Mouse (Mus musculus) CH12.LX (cell line): Measurements from ENCODE around the gene Kdelr2. TPM values are rescaled to one million over a fixed set of nuclear protein-coding genes. Genes with fewer than 3 reads are reported as not detected.

Source experiments
- DNase-seq: peaks from one replicate; pipeline ENCODE4 v3.0.0-alpha.2; 2013; ENCODE audit errors: extremely low read depth
- H3K27ac ChIP-seq: 2 replicates; pipeline ENCODE4 v1.5.1; 2012; ENCODE audit warnings: low read depth, mild to moderate bottlenecking, control low read depth, moderate library complexity; ENCODE audit not compliant: insufficient read depth
- H3K27me3 ChIP-seq: replicated peaks from 2 replicates; pipeline ENCODE3; 2012; ENCODE audit warnings: inconsistent platforms
- H3K36me3 ChIP-seq, 2 experiments: replicated peaks in 1 of 2; 2 replicates each; pipeline versions ENCODE3 to v1.6.1; 2012; ENCODE audit warnings: inconsistent platforms in 1 of 2, low read length in 1 of 2, mild to moderate bottlenecking in 1 of 2, mixed read lengths in 1 of 2, moderate library complexity in 1 of 2; ENCODE audit not compliant: control insufficient read depth in 1 of 2, insufficient read depth in 1 of 2
- H3K4me1 ChIP-seq, 2 experiments: 2 replicates each; pipeline ENCODE4 v1.6.1; 2012; ENCODE audit warnings: inconsistent platforms in 1 of 2, moderate library complexity in 1 of 2; ENCODE audit not compliant: insufficient read depth in 2 of 2, control insufficient read depth in 1 of 2
- H3K4me2 ChIP-seq: 2 replicates; pipeline ENCODE4 v1.6.1; 2012; ENCODE audit warnings: low read depth, mild to moderate bottlenecking, control low read depth; ENCODE audit not compliant: poor library complexity, insufficient read depth, severe bottlenecking
- H3K4me3 ChIP-seq, 3 experiments: fragments of 150-350 bp in 1 of 3; sonication (generic) in 1 of 3; replicated peaks in 1 of 3; 2 replicates each; pipeline versions ENCODE3 to v1.5.1; 2011 to 2012; ENCODE audit warnings: low read depth in 2 of 3, low read length in 2 of 3, mild to moderate bottlenecking in 2 of 3, moderate library complexity in 2 of 3, control low read depth in 1 of 3, improper control_type of control experiment in 1 of 3, inconsistent platforms in 1 of 3, mixed read lengths in 1 of 3; ENCODE audit not compliant: poor library complexity in 1 of 3
- H3K79me2 ChIP-seq: replicated peaks from 2 replicates; pipeline ENCODE4 v1.6.1; 2012; ENCODE audit warnings: mild to moderate bottlenecking, moderate library complexity; ENCODE audit not compliant: control insufficient read depth, poor library complexity, insufficient read depth, severe bottlenecking; ENCODE audit errors: extremely low read depth
- H3K9ac ChIP-seq: 2 replicates; pipeline ENCODE4 v1.6.1; 2012; ENCODE audit warnings: low read depth, mild to moderate bottlenecking, control low read depth, moderate library complexity; ENCODE audit not compliant: insufficient read depth
- H3K9me3 ChIP-seq: replicated peaks from 2 replicates; pipeline ENCODE3; 2012; ENCODE audit warnings: low read length, inconsistent platforms, mixed read lengths
- ELF1 ChIP-seq: IDR thresholded peaks from 2 replicates; pipeline ENCODE4 v1.6.1; 2014; ENCODE audit warnings: low read depth, mild to moderate bottlenecking, inconsistent platforms, low read length, improper control_type of control experiment
- EP300 ChIP-seq: IDR thresholded peaks from 2 replicates; pipeline ENCODE4 v1.6.1; 2011; ENCODE audit warnings: low read length, improper control_type of control experiment
- JUN ChIP-seq: IDR thresholded peaks from 2 replicates; pipeline ENCODE4 v1.6.1; 2011; ENCODE audit warnings: low read depth, mild to moderate bottlenecking, low read length, improper control_type of control experiment, moderate library complexity; ENCODE audit not compliant: insufficient read depth
- JUND ChIP-seq: conservative IDR thresholded peaks from 2 replicates; pipeline ENCODE4 v1.6.1; 2011; ENCODE audit warnings: low read depth, low read length, improper control_type of control experiment
- MAX ChIP-seq: IDR thresholded peaks from 2 replicates; pipeline ENCODE4 v1.6.1; 2011; ENCODE audit warnings: low read length, improper control_type of control experiment
- POLR2A ChIP-seq: IDR thresholded peaks from 2 replicates; pipeline ENCODE4 v1.6.1; 2011; ENCODE audit warnings: low read depth, mild to moderate bottlenecking, improper control_type of control experiment, low read length
- TBP ChIP-seq: conservative IDR thresholded peaks from 2 replicates; pipeline ENCODE4 v1.6.1; 2011; ENCODE audit warnings: low read depth, low read length, improper control_type of control experiment
- TCF12 ChIP-seq: IDR thresholded peaks from 2 replicates; pipeline ENCODE4 v1.6.1; 2014; ENCODE audit warnings: low read depth, mild to moderate bottlenecking, inconsistent platforms, low read length, improper control_type of control experiment
- UBTF ChIP-seq: IDR thresholded peaks from 2 replicates; pipeline ENCODE4 v1.6.1; 2012; ENCODE audit warnings: low read depth, mild to moderate bottlenecking, inconsistent platforms, low read length, improper control_type of control experiment, moderate library complexity
- dilution Hi-C: fragments of 300-500 bp; cut with MboI; formaldehyde crosslinking; loops from 2 replicates; pipeline ENCODE4 v1.14.3; 2020; ENCODE audit warnings: low sequenced_read_pairs; ENCODE audit not compliant: extremely low pct_unique_long_range_greater_than_20kb, extremely low pct_ligation_motif_present
- in situ Hi-C: fragments of 300-500 bp; cut with MboI; formaldehyde crosslinking; loops from 3 replicates; pipeline ENCODE4 v1.14.3; 2019; ENCODE audit warnings: low sequenced_read_pairs, low pct_ligation_motif_present, low pct_unique_long_range_greater_than_20kb, mixed read lengths
- polyA plus RNA-seq: library from polyadenylated mRNA; unstranded; fragments of >175 nt; gene quantifications from 2 replicates; pipeline ENCODE4 v1.2.1, GENCODE M21; 2012; ENCODE audit warnings: low read depth; ENCODE audit not compliant: insufficient read length
- total RNA-seq, 2 experiments: library from RNA; depleted of rRNA; stranded (reverse); fragments of 300-350 nt in 1 of 2; fragments of >200 nt in 1 of 2; gene quantifications; 2 replicates each; pipeline ENCODE4 v1.2.3; 2012 to 2014

Kdelr2 gene
- total and polyA plus RNA-seq, 3 experiments: 75.7 to 117 (median 77.7) TPM

- Histone ChIP-seq H3K27ac (peak overlapping the region; percentile 47), H3K9ac (peak overlapping the region; percentile 89), H3K27me3 (no peaks in the 10 kb centered on the region), H3K4me2 (peak overlapping the region; percentile 77), H3K4me1 (peaks cover 17 to 39% of the 10 kb centered on the region in 2 experiments), H3K79me2 (peaks cover 65% of the 10 kb centered on the region), H3K4me3 (peak overlapping the region; percentile 88 to 99 (median 95)), H3K9me3 (no peaks in the 10 kb centered on the region), H3K36me3 (peaks cover 20 to 54% of the 10 kb centered on the region in 2 experiments)
- dilution Hi-C loops: no loop called here
- in situ Hi-C loops: no loop called here
- 0 out of 2 replicates have a peak, but pooled peaks have one; percentile 42 for TF ChIP-seq UBTF
- no peak for TF ChIP-seq MAX
- TF ChIP-seq TCF12: no peak
- TF ChIP-seq TBP: 0 out of 2 replicates have a peak, but pooled peaks have one; percentile 21
- DNase-seq: no peak
These were observed 701 bp downstream of the Kdelr2 start for GRCm38 (mm10) chr5:143404148-143404930.

DNA sequence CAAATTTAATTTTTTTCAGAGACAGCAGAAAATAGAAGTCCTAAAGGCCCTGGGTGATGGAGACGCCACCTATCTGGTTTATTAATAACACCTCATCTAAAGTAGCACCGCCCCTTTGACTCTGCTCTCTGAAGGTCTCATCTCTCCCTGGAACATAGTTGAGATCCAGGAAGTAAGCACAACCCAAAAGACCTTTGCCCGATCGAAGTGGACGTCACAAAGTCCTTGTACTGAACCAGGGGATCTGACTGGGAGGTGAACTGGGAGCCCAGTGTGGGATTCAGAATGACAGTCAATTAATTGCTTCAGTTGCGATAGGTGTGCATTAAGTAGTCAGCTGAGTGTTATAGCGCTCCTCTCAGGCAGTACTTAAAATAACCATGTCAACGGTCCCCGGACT is 1.6 kb downstream of the Kdelr2 start:
- Histone ChIP-seq H3K4me3 (peak overlapping the region in 1 of 3 experiments; percentile 95), H3K36me3 (peaks cover 23 to 54% of the 10 kb centered on the region in 2 experiments), H3K4me1 (peaks cover 17 to 39% of the 10 kb centered on the region in 2 experiments), H3K79me2 (peaks cover 73% of the 10 kb centered on the region), H3K9ac (peak overlapping the region; percentile 89; the same call in 1 of the 2 replicates), H3K27ac (no peak overlapping the region), H3K4me2 (peak overlapping the region; percentile 77; the same call in 1 of the 2 replicates), H3K27me3 (no peaks in the 10 kb centered on the region), H3K9me3 (no peaks in the 10 kb centered on the region)
- in situ Hi-C loops: no loop called here
- TF ChIP-seq JUN (no peak), TBP (no peak), POLR2A (no peak), JUND (no peak)
- no peak for DNase-seq
- dilution Hi-C loops: no loop called here

- H3K4me3 ChIP-seq: no peak overlapping the region
- in situ Hi-C loops: no loop called here
- peaks cover 34 to 61% of the 10 kb centered on the region in 2 experiments for H3K36me3 ChIP-seq
- no peak overlapping the region for H3K9ac ChIP-seq
- no peak overlapping the region for H3K4me2 ChIP-seq
- H3K27me3 ChIP-seq: no peaks in the 10 kb centered on the region
- H3K79me2 ChIP-seq: peaks cover 84% of the 10 kb centered on the region
- dilution Hi-C loops: no loop called here
- TF ChIP-seq EP300: no peak
- TF ChIP-seq JUN: no peak
- no peak for TF ChIP-seq ELF1
- no peak for TF ChIP-seq POLR2A
- no peak for TF ChIP-seq TCF12
- peaks cover 11% of the 10 kb centered on the region for H3K9me3 ChIP-seq
- no peak for DNase-seq
- H3K4me1 ChIP-seq: peaks cover 14 to 34% of the 10 kb centered on the region in 2 experiments
- no peak overlapping the region for H3K27ac ChIP-seq
These were observed 2.9 kb downstream of the Kdelr2 start for GRCm38 (mm10) chr5:143406548-143406947.
